Mouse (Mus musculus) C2C12 (cell line): ENCODE results near the gene Lcp2. TPM values are rescaled to one million over a fixed set of nuclear protein-coding genes. Genes with fewer than 3 reads are reported as not detected.

Experiments used
- H3K27me3 ChIP-seq: one replicate; pipeline ENCODE4 v1.6.1; 2011; ENCODE audit not compliant: control insufficient read depth, insufficient read depth, insufficient read length
- H3K36me3 ChIP-seq: one replicate; pipeline ENCODE4 v1.6.1; 2011; ENCODE audit not compliant: control insufficient read depth, insufficient read depth
- H3K4me3 ChIP-seq: one replicate; pipeline ENCODE4 v1.5.1; 2011; ENCODE audit warnings: mild to moderate bottlenecking, control low read depth; ENCODE audit not compliant: poor library complexity, insufficient read depth, severe bottlenecking
- H3K79me2 ChIP-seq: one replicate; pipeline ENCODE4 v1.6.1; 2011; ENCODE audit not compliant: control insufficient read depth, insufficient read depth
- H3K79me3 ChIP-seq: one replicate; pipeline ENCODE4 v1.6.1; 2011; ENCODE audit warnings: low read depth, control low read depth
- H3ac ChIP-seq: one replicate; pipeline ENCODE3; 2011; ENCODE audit warnings: low read depth; ENCODE audit not compliant: control insufficient read depth, insufficient read length
- CEBPB ChIP-seq: IDR thresholded peaks from one replicate; pipeline ENCODE4 v1.6.1; 2011; ENCODE audit warnings: low read depth, mild to moderate bottlenecking, control low read depth, moderate library complexity
- CTCF ChIP-seq: IDR thresholded peaks from one replicate; pipeline ENCODE4 v1.5.1; 2011; ENCODE audit not compliant: control insufficient read depth, insufficient read depth, insufficient read length
- FOSL1 ChIP-seq: IDR thresholded peaks from one replicate; pipeline ENCODE4 v1.8.0; 2011; ENCODE audit warnings: mild to moderate bottlenecking, low read length; ENCODE audit not compliant: poor library complexity, insufficient read depth, severe bottlenecking
- MAX ChIP-seq: IDR thresholded peaks from one replicate; pipeline ENCODE4 v1.6.1; 2011; ENCODE audit warnings: mild to moderate bottlenecking, control low read depth
- MYOD1 ChIP-seq: IDR thresholded peaks from one replicate; pipeline ENCODE4 v1.6.1; 2011; ENCODE audit warnings: low read depth; ENCODE audit not compliant: control insufficient read depth, insufficient read length
- MYOG ChIP-seq: IDR thresholded peaks from one replicate; pipeline ENCODE4 v1.6.1; 2011; ENCODE audit not compliant: control insufficient read depth, insufficient read length; ENCODE audit errors: extremely low read depth
- USF1 ChIP-seq: IDR thresholded peaks from one replicate; pipeline ENCODE4 v1.6.1; 2011; ENCODE audit warnings: low read depth, mild to moderate bottlenecking, control low read depth, moderate library complexity
- polyA plus RNA-seq: library from polyadenylated mRNA; unstranded; fragments of >200 nt; fragmentation: generic; extraction: Trizol; gene quantifications from one replicate; pipeline ENCODE4 v1.2.1, GENCODE M21; 2012; ENCODE audit warnings: missing spikeins

Lcp2 gene
- polyA plus RNA-seq, 1 experiment, result not detected

DNA sequence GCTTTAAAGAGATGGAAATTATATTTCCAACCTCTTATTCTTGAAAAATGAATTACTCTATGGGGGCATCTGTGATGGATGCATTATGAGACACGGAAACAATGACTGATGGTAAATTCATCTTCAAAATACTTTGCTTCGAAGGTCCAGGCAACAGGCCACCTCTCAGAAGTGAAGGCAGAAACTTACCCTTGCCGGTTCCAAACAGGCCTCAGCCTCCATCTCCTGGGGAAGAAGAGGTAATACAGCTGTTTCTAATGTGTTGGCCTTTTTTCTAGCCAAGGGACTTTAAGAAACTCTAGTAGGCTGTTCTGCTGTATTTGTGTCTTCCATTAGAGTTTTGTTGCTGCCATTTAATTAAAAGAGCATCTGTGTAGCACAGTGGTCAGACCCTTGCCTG, 40.3 kb downstream of the Lcp2 start:
- H3ac ChIP-seq, result no peak overlapping the region
- no peak overlapping the region for H3K4me3 ChIP-seq

DNA sequence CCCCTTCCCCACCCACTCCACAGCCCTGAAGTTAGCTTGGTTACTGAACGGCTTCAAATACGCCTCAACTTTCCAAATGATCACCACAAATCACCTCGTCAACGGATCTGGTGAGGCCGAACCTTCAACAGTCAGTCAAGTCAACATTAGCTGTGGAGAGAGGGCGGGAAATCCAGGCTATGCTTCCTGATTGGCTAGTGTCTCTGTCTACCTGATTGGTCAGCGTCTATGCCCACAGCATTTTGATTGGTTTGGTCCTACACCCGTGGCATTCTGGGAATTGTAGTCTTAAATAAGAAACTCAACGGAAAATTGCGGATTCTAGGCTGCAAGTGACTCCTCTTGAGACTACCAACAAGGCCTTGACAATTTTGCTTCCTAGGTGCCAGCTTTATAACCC, 51.7 kb downstream of the Lcp2 start, which contains the start of gene 4930469K13Rik:
Gene 4930469K13Rik (minus strand): TSS at position 133 of the 400 bp plus-strand sequence.
- H3ac ChIP-seq, result no peak within 1 kb of the TSS
- no peaks in the 10 kb centered on the region for H3K79me3 ChIP-seq
- no peaks in the 10 kb centered on the region for H3K27me3 ChIP-seq
- no peaks in the 10 kb centered on the region for H3K36me3 ChIP-seq
- no peaks in the 10 kb centered on the region for H3K79me2 ChIP-seq
- TF ChIP-seq USF1 (no peak), CTCF (no peak), MYOG (no peak), FOSL1 (no peak), MYOD1 (no peak), CEBPB (no peak), MAX (no peak)
- H3K4me3 ChIP-seq, result no peak within 1 kb of the TSS

More for the DNA sequence above, 40.3 kb downstream of the Lcp2 start:
- Histone ChIP-seq H3K79me3 (no peaks in the 10 kb centered on the region), H3K27me3 (no peaks in the 10 kb centered on the region), H3K36me3 (no peaks in the 10 kb centered on the region), H3K79me2 (no peaks in the 10 kb centered on the region)
- no peak for TF ChIP-seq MYOG

DNA sequence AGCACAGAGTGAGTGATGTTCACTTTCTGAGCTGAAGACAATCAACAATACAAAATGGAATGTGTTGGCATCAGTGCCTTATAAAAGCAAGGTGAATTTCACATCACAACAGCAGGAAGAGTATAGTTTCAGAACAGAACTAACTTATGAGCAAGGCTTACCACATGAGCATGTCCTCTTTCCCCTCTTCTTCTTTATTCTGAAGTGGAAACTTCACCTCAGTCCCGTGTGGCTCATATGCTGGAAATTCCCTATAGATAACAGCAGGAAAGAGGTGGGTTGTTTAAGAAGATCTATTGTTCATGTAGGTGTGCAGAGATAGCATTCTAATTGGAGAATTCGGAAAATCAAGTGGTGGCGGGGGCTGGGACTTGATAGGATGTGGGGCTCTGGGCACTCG, 55.1 kb downstream of the Lcp2 start:
- TF ChIP-seq MYOD1 (no peak), USF1 (no peak)

DNA sequence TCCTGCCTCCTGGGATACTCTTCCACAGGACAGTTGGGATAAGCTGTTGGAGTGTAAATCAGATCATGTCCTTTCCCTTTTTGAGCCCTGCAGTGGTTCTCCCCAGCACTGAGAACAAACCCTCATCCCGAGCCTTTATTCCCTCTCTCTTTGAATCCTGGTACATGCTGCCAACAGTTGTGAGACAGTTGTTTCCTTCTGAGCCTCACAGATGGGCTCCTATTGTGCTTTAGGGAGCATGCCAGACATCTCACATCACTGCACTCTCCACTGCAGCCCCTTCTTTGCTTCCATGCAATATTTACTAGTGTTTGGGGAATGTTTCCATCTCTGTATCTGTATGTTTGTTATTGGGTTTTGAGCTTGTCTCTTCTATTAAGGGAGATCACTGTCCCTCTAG, 58.2 kb downstream of the Lcp2 start:
- Histone ChIP-seq H3K27me3 (no peaks in the 10 kb centered on the region), H3K79me2 (no peaks in the 10 kb centered on the region), H3ac (no peak overlapping the region), H3K36me3 (no peaks in the 10 kb centered on the region), H3K4me3 (no peak overlapping the region), H3K79me3 (no peaks in the 10 kb centered on the region)
- TF ChIP-seq USF1 (no peak), MYOG (no peak)

More for the DNA sequence above, 55.1 kb downstream of the Lcp2 start:
- Histone ChIP-seq H3ac (no peak overlapping the region), H3K79me2 (no peaks in the 10 kb centered on the region), H3K27me3 (no peaks in the 10 kb centered on the region), H3K4me3 (no peak overlapping the region), H3K36me3 (no peaks in the 10 kb centered on the region), H3K79me3 (no peaks in the 10 kb centered on the region)

DNA sequence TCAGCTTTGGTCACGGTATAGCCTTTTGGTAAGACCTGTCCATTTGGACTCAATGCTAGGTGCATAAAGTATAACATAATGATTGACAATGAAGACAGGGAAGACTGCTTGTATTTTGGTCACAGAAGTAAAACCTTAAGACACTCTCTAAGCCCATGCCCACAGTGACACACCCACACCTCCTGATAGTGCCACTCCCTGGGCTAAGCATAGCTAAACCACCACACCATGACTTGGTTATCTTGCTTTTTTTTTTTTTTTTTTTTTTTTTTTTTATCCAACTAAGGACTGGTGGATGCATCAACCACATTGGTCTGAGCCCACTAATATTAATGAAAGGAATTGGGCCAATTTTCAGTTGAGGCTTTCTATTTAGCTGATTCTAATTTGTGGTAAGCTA, 62.5 kb downstream of the Lcp2 start:
- no peak overlapping the region for H3ac ChIP-seq
- H3K27me3 ChIP-seq, result no peaks in the 10 kb centered on the region
- no peak overlapping the region for H3K4me3 ChIP-seq
- no peaks in the 10 kb centered on the region for H3K79me3 ChIP-seq
- no peaks in the 10 kb centered on the region for H3K79me2 ChIP-seq
- no peak for TF ChIP-seq USF1
- H3K36me3 ChIP-seq, result no peaks in the 10 kb centered on the region

DNA sequence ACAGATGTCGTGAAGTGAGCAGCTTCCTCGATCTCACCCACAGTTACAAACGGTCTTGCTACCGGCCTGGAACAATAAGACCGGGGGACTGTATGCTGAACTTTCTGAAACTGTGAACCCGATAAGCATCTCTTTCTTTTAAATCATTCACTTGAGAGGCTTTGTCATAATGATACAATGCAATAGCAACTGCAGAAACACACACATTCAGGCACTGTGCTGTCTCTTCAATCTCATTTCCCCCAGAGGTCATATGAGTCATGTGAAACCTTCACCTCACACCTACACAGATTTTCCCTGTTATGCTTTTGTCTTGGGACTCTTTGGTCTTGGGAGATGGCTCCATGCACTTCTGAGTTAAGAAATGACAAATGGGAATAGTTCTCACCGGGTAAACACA, 65.2 kb downstream of the Lcp2 start:
- Histone ChIP-seq H3K79me3 (no peaks in the 10 kb centered on the region), H3K36me3 (no peaks in the 10 kb centered on the region), H3K27me3 (no peaks in the 10 kb centered on the region), H3K79me2 (no peaks in the 10 kb centered on the region), H3K4me3 (no peak overlapping the region), H3ac (no peak overlapping the region)
- TF ChIP-seq FOSL1, result no peak
- no peak for TF ChIP-seq USF1
- TF ChIP-seq MYOD1, result no peak
- no peak for TF ChIP-seq CEBPB
- TF ChIP-seq MAX, result no peak
- no peak for TF ChIP-seq MYOG
- no peak for TF ChIP-seq CTCF

DNA sequence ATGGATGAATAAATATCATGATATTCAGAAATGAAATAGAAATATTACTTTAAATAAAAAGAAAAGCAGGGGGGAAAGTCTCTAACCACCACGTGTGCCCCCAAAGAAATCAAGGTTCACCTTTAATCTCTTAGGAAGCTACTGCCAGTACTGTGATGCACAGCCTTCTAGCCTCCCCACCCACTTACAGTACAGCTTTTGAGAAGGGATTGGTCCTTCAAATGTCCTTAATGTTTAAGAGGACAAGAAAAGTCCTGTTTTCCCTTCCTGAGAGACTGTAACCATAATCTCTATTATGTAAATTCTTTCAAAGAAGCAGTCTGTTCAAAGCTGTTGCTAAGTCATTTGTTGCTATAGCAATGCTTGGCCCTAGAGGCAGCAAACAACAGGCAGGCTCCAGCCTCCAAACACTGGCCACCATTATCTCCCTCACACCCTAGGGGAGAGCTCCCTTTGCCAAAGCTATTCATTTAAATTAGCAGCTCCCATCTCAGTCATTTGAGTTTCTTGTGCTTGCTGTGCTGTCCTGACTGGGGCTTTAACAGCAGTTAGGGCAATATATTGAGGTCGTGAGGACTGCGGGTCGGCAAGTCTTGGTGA, 66.2 kb downstream of the Lcp2 start:
- TF ChIP-seq FOSL1 (no peak), CEBPB (no peak), MYOD1 (no peak), USF1 (no peak), MAX (no peak), MYOG (no peak), CTCF (no peak)
- H3K4me3 ChIP-seq, result no peak overlapping the region
- no peaks in the 10 kb centered on the region for H3K36me3 ChIP-seq
- no peaks in the 10 kb centered on the region for H3K79me3 ChIP-seq
- H3K27me3 ChIP-seq, result no peaks in the 10 kb centered on the region
- no peak overlapping the region for H3ac ChIP-seq
- no peaks in the 10 kb centered on the region for H3K79me2 ChIP-seq
